Mouse (Mus musculus): ENCODE results near the gene Scgb1a1. TPM values are rescaled to one million over a fixed set of nuclear protein-coding genes. Genes with fewer than 3 reads are reported as not detected.

Gene Scgb1a1
- polyA plus RNA-seq, 1 experiment from 2014 or later = not detected

DNA sequence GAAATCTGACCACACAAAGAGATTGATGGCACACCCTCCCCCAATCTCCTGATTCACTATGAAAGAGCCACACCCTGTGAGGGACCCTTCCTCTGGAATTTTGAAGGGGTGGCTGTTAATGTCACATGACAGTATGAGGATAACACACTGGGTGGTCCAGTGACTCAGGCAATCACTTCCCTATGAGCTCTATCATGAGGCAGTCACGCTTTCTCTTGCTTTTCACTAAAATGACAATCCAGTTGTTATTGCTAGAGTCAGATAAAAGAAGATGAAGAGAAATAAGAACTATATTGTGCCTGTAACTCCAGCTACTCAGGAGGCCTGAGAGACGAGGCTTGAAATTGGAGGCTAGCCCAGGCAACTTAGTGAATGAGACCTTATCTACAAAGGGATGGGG is 12.2 kb downstream of the Scgb1a1 start:
- H3K4me3 ChIP-seq (ENCODE audit: low read depth, low read length) = no peak overlapping the region
- peaks cover 25% of the 10 kb centered on the region for H3K4me1 ChIP-seq (ENCODE audit: control insufficient read depth, insufficient read depth, low read length)
- H3K9me3 ChIP-seq (ENCODE audit: control insufficient read depth, low read depth, low read length) = no peaks in the 10 kb centered on the region
- H3K27me3 ChIP-seq (ENCODE audit: control insufficient read depth, insufficient read depth, low read length) = no peaks in the 10 kb centered on the region
- ATAC-seq (ENCODE audit: insufficient number of reproducible peaks, insufficient read depth, low FRiP score, low read depth) = no peak
- WGBS = 62% methylated on average over 2 of the region's 2 CpGs
- H3K27ac ChIP-seq (ENCODE audit: low read length) = no peak overlapping the region
- H3K9ac ChIP-seq (replicated peaks; ENCODE audit: low read depth, low read length) = no peak overlapping the region
- H3K36me3 ChIP-seq (ENCODE audit: control insufficient read depth, insufficient read depth, low read length) = no peaks in the 10 kb centered on the region
- H3K4me2 ChIP-seq (replicated peaks; ENCODE audit: low read depth, low read length) = no peak overlapping the region

GRCm38 (mm10) chr19:9074424-9074823 is 13.3 kb downstream of the Scgb1a1 start:
- no peaks in the 10 kb centered on the region for H3K27me3 ChIP-seq (ENCODE audit: control insufficient read depth, insufficient read depth, low read length)
- no peak overlapping the region for H3K4me2 ChIP-seq (replicated peaks; ENCODE audit: low read depth, low read length)
- no peaks in the 10 kb centered on the region for H3K36me3 ChIP-seq (ENCODE audit: control insufficient read depth, insufficient read depth, low read length)
- no peak for ATAC-seq (ENCODE audit: insufficient number of reproducible peaks, insufficient read depth, low FRiP score, low read depth)
- WGBS = 55% methylated on average over 4 of the region's 4 CpGs
- peaks cover 35% of the 10 kb centered on the region for H3K4me1 ChIP-seq (ENCODE audit: control insufficient read depth, insufficient read depth, low read length)
- H3K27ac ChIP-seq (ENCODE audit: low read length) = peak overlapping the region; percentile 40; the same call in 1 of the 2 replicates
- no peak overlapping the region for H3K9ac ChIP-seq (replicated peaks; ENCODE audit: low read depth, low read length)
- H3K9me3 ChIP-seq (ENCODE audit: control insufficient read depth, low read depth, low read length) = no peaks in the 10 kb centered on the region
- H3K4me3 ChIP-seq (ENCODE audit: low read depth, low read length) = no peak overlapping the region

DNA sequence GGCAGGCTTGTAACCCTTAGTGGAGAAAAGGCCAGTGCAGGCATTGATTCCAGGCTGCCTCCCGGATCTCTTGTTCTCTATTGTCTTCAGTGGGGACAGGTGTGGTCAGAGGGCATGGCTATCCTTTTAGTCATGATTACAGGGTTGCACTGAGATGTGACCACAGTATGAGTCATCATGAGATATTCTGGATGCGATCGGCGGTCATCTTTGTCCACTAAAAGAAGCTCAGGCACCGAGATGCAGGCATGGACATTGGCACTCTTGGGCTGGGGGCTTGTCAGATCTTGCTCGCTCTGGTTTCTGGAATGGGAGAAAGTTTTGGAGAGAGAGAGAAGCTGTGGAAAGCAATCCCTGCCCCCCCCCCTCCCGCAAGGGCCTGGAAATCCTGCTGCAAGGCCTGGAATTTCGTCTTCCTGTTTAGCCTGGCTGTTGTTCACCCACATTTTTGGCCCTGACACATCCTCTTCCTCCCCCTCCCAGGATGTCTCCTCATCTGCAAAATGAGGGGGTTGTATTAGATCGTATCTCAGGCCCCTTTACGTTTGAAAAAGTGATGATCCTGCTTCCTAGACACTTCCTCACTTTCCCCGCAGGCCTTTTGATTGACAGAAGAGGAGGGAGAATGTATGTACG is 13.9 kb downstream of the Scgb1a1 start:
- H3K4me3 ChIP-seq (ENCODE audit: low read depth, low read length) = no peak overlapping the region
- no peak for ATAC-seq (ENCODE audit: insufficient number of reproducible peaks, insufficient read depth, low FRiP score, low read depth)
- H3K9ac ChIP-seq (replicated peaks; ENCODE audit: low read depth, low read length) = no peak overlapping the region
- no peaks in the 10 kb centered on the region for H3K9me3 ChIP-seq (ENCODE audit: control insufficient read depth, low read depth, low read length)
- peaks cover 35% of the 10 kb centered on the region for H3K4me1 ChIP-seq (ENCODE audit: control insufficient read depth, insufficient read depth, low read length)
- H3K27ac ChIP-seq (ENCODE audit: low read length) = peak overlapping the region; percentile 40; the same call in 1 of the 2 replicates
- H3K36me3 ChIP-seq (ENCODE audit: control insufficient read depth, insufficient read depth, low read length) = no peaks in the 10 kb centered on the region
- no peak overlapping the region for H3K4me2 ChIP-seq (replicated peaks; ENCODE audit: low read depth, low read length)
- 64% methylated on average over 12 of the region's 12 CpGs for WGBS
- no peaks in the 10 kb centered on the region for H3K27me3 ChIP-seq (ENCODE audit: control insufficient read depth, insufficient read depth, low read length)

DNA sequence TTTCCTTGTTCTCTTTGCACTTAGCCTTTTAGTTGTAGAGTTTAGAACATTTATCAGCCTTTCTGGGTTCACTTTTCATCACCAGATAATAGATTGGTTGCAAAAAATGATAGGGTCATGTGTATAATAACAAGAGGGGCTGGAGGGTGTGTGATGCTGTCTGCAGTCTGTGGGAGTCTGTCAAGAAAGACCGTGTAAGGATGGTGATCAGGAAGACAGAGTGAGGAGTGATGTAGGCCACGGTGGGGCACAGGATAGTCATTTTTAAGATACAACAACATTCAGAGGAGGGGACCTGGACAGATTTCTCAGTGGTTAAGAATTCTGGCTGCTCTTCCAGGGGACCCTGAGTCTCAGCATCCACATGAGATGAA is 15.6 kb downstream of the Scgb1a1 start:
- no peak overlapping the region for H3K9ac ChIP-seq (replicated peaks; ENCODE audit: low read depth, low read length)
- WGBS = 63% methylated on average over 2 of the region's 2 CpGs
- H3K36me3 ChIP-seq (ENCODE audit: control insufficient read depth, insufficient read depth, low read length) = no peaks in the 10 kb centered on the region
- H3K27me3 ChIP-seq (ENCODE audit: control insufficient read depth, insufficient read depth, low read length) = no peaks in the 10 kb centered on the region
- H3K4me3 ChIP-seq (ENCODE audit: low read depth, low read length) = no peak overlapping the region
- peaks cover 32% of the 10 kb centered on the region for H3K4me1 ChIP-seq (ENCODE audit: control insufficient read depth, insufficient read depth, low read length)
- H3K4me2 ChIP-seq (replicated peaks; ENCODE audit: low read depth, low read length) = no peak overlapping the region
- ATAC-seq (ENCODE audit: insufficient number of reproducible peaks, insufficient read depth, low FRiP score, low read depth) = no peak
- peak overlapping the region; percentile 90; the same call in 1 of the 2 replicates for H3K27ac ChIP-seq (ENCODE audit: low read length)
- H3K9me3 ChIP-seq (ENCODE audit: control insufficient read depth, low read depth, low read length) = no peaks in the 10 kb centered on the region

- no peak overlapping the region for H3K9ac ChIP-seq (replicated peaks; ENCODE audit: low read depth, low read length)
- peak overlapping the region; percentile 90; the same call in 1 of the 2 replicates for H3K27ac ChIP-seq (ENCODE audit: low read length)
- H3K36me3 ChIP-seq (ENCODE audit: control insufficient read depth, insufficient read depth, low read length) = no peaks in the 10 kb centered on the region
- WGBS = 63% methylated on average over 7 of the region's 7 CpGs
- no peaks in the 10 kb centered on the region for H3K9me3 ChIP-seq (ENCODE audit: control insufficient read depth, low read depth, low read length)
- no peak overlapping the region for H3K4me2 ChIP-seq (replicated peaks; ENCODE audit: low read depth, low read length)
- peaks cover 37% of the 10 kb centered on the region for H3K4me1 ChIP-seq (ENCODE audit: control insufficient read depth, insufficient read depth, low read length)
- ATAC-seq (ENCODE audit: insufficient number of reproducible peaks, insufficient read depth, low FRiP score, low read depth) = no peak
- no peak overlapping the region for H3K4me3 ChIP-seq (ENCODE audit: low read depth, low read length)
- H3K27me3 ChIP-seq (ENCODE audit: control insufficient read depth, insufficient read depth, low read length) = no peaks in the 10 kb centered on the region
Measured at GRCm38 (mm10) chr19:9071456-9072156, 16.2 kb downstream of the Scgb1a1 start.

- ATAC-seq (ENCODE audit: insufficient number of reproducible peaks, insufficient read depth, low FRiP score, low read depth) = peak; percentile 55; the same call in 1 of the 2 replicates
- Histone ChIP-seq H3K9me3 (ENCODE audit: control insufficient read depth, low read depth, low read length) (no peaks in the 10 kb centered on the region), H3K27me3 (ENCODE audit: control insufficient read depth, insufficient read depth, low read length) (no peaks in the 10 kb centered on the region), H3K4me2 (replicated peaks; ENCODE audit: low read depth, low read length) (no peak overlapping the region), H3K9ac (replicated peaks; ENCODE audit: low read depth, low read length) (no peak overlapping the region), H3K4me3 (ENCODE audit: low read depth, low read length) (no peak overlapping the region), H3K27ac (ENCODE audit: low read length) (peak overlapping the region; percentile 90), H3K36me3 (ENCODE audit: control insufficient read depth, insufficient read depth, low read length) (no peaks in the 10 kb centered on the region), H3K4me1 (ENCODE audit: control insufficient read depth, insufficient read depth, low read length) (peaks cover 49% of the 10 kb centered on the region)
- 39% methylated on average over 2 of the region's 2 CpGs for WGBS
Measured at GRCm38 (mm10) chr19:9070316-9070715, 17.4 kb downstream of the Scgb1a1 start.

DNA sequence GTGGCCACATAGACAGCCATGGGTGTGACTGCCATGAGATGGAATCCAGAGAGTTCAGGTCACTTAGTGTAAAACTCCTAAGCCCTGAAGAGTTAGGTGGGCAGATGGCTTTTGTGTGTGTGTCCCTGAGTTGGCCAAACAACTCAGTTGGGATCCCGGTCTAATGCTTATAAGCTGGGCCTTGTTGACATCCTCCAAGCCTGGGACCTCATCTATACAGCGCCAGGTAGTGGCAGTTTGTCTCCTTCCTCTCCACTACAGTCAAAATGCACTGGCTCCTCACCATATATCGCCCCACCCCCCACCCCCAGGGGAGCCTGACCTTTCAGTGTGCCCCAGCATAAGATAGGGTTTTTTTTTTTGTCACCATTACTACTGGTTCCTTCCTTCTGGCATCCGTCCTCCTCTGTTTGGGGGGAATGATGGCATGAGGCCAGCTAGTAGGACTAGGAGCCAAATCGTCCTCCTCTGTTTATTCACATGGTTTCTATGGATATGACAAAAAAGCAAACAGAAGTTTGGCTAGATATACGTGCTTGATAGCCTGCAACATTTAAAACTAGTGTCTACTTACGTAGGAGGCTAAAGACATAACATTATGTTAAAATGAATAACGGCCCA is 18.0 kb downstream of the Scgb1a1 start:
- no peaks in the 10 kb centered on the region for H3K36me3 ChIP-seq (ENCODE audit: control insufficient read depth, insufficient read depth, low read length)
- H3K4me2 ChIP-seq (replicated peaks; ENCODE audit: low read depth, low read length) = no peak overlapping the region
- peak overlapping the region; percentile 90 for H3K27ac ChIP-seq (ENCODE audit: low read length)
- no peaks in the 10 kb centered on the region for H3K27me3 ChIP-seq (ENCODE audit: control insufficient read depth, insufficient read depth, low read length)
- WGBS = 34% methylated on average over 8 of the region's 8 CpGs
- H3K4me3 ChIP-seq (ENCODE audit: low read depth, low read length) = no peak overlapping the region
- H3K9me3 ChIP-seq (ENCODE audit: control insufficient read depth, low read depth, low read length) = no peaks in the 10 kb centered on the region
- no peak overlapping the region for H3K9ac ChIP-seq (replicated peaks; ENCODE audit: low read depth, low read length)
- H3K4me1 ChIP-seq (ENCODE audit: control insufficient read depth, insufficient read depth, low read length) = peaks cover 49% of the 10 kb centered on the region
- ATAC-seq (ENCODE audit: insufficient number of reproducible peaks, insufficient read depth, low FRiP score, low read depth) = no peak

GRCm38 (mm10) chr19:9067292-9067691 is 20.5 kb downstream of the Scgb1a1 start:
- Histone ChIP-seq H3K27ac (ENCODE audit: low read length) (peak overlapping the region; percentile 70; the same call in 1 of the 2 replicates), H3K27me3 (ENCODE audit: control insufficient read depth, insufficient read depth, low read length) (no peaks in the 10 kb centered on the region), H3K4me1 (ENCODE audit: control insufficient read depth, insufficient read depth, low read length) (peaks cover 42% of the 10 kb centered on the region), H3K4me2 (replicated peaks; ENCODE audit: low read depth, low read length) (no peak overlapping the region), H3K36me3 (ENCODE audit: control insufficient read depth, insufficient read depth, low read length) (no peaks in the 10 kb centered on the region), H3K9me3 (ENCODE audit: control insufficient read depth, low read depth, low read length) (no peaks in the 10 kb centered on the region), H3K9ac (replicated peaks; ENCODE audit: low read depth, low read length) (no peak overlapping the region), H3K4me3 (ENCODE audit: low read depth, low read length) (no peak overlapping the region)
- ATAC-seq (ENCODE audit: insufficient number of reproducible peaks, insufficient read depth, low FRiP score, low read depth) = no peak
- 73% methylated on average over 5 of the region's 5 CpGs for WGBS
